Mouse (Mus musculus): ENCODE results near the gene Prkn. TPM values are rescaled to one million over a fixed set of nuclear protein-coding genes. Genes with fewer than 3 reads are reported as not detected.

Gene Prkn
- polyA plus RNA-seq, 1 experiment, result 0.70 TPM

DNA sequence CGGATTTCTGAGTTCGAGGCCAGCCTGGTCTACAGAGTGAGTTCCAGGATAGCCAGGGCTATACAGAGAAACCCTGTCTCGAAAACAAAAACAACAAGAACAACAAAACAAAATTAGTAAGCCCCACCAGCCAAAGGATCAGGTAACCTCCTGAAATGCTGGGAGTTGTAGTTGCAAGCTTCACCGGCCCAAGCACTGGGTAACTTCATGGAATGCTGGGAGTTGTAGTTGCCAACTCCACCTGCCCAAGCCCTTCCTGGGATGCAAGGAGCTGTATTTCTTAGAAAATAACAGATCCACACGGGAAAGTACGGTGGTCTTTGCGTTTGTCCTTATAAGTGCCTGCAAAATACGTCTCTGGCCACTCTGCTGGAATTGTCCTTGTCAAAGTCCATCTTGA is 1204.0 kb downstream of the Prkn start:
- peaks cover 3% of the 10 kb centered on the region; the same call in 1 of the 2 replicates for H3K4me1 ChIP-seq (ENCODE audit: control insufficient read depth, insufficient read depth, low read length)
- H3K27ac ChIP-seq (ENCODE audit: insufficient read depth, low read length), result no peak overlapping the region
- no peak overlapping the region for H3K4me3 ChIP-seq (ENCODE audit: insufficient read depth, low read length)
- TF ChIP-seq POLR2A (IDR thresholded peaks at IDR 0.05; ENCODE audit: low read depth, low read length), result no peak
- no peak for TF ChIP-seq CTCF (IDR thresholded peaks at IDR 0.05; ENCODE audit: borderline replicate concordance, insufficient read depth, low read length)

GRCm38 (mm10) chr17:12045861-12046273 is 1205.7 kb downstream of the Prkn start:
- no peak overlapping the region for H3K4me3 ChIP-seq (ENCODE audit: insufficient read depth, low read length)
- TF ChIP-seq CTCF (IDR thresholded peaks at IDR 0.05; ENCODE audit: borderline replicate concordance, insufficient read depth, low read length), result no peak
- no peak for TF ChIP-seq POLR2A (IDR thresholded peaks at IDR 0.05; ENCODE audit: low read depth, low read length)
- no peak overlapping the region for H3K27ac ChIP-seq (ENCODE audit: insufficient read depth, low read length)
- H3K4me1 ChIP-seq (ENCODE audit: control insufficient read depth, insufficient read depth, low read length), result peaks cover 3% of the 10 kb centered on the region

DNA sequence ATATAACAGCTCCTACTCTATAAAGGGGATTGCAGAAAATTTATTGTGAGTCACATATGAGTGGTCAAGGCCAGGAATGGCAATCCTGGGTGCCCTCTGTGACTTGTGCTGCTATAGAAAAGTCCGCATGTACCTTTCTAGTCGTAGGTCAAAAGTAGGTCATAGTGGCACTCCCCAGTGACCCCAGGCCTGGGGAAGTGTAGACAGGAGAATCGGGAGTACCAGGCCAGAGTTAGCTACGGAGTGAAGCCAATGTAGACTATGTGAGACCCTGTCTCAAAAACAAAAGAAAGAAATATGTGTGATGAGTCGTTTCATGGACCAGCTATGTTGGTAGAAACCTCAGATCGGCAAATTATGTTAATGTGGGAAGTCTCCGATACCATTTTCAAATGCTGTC is 1206.8 kb downstream of the Prkn start:
- Histone ChIP-seq H3K4me1 (ENCODE audit: control insufficient read depth, insufficient read depth, low read length) (peaks cover 6% of the 10 kb centered on the region), H3K27ac (ENCODE audit: insufficient read depth, low read length) (no peak overlapping the region), H3K4me3 (ENCODE audit: insufficient read depth, low read length) (no peak overlapping the region)
- TF ChIP-seq POLR2A (IDR thresholded peaks at IDR 0.05; ENCODE audit: low read depth, low read length), result no peak
- no peak for TF ChIP-seq CTCF (IDR thresholded peaks at IDR 0.05; ENCODE audit: borderline replicate concordance, insufficient read depth, low read length)

DNA sequence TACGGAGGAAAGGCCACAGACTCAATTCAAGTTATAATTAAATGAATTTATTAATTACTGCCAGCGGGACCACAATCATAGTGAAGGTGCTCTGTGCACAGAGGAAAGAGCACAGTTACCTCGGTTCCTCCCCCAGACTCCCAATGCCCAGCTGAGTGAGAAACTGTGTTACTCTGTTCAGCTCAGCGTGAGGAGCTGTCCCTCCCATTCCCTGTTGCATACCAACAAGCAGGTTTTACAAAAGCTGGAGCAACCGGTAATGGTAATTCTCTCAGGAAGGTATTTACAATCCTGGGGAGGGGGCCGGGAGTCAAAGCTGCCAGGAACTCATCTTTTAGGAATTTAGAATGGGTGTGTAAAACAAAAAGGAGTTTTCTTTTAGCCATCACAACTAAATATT is 1207.3 kb downstream of the Prkn start:
- Histone ChIP-seq H3K4me3 (ENCODE audit: insufficient read depth, low read length) (no peak overlapping the region), H3K27ac (ENCODE audit: insufficient read depth, low read length) (no peak overlapping the region), H3K4me1 (ENCODE audit: control insufficient read depth, insufficient read depth, low read length) (peaks cover 6% of the 10 kb centered on the region)
- TF ChIP-seq CTCF (IDR thresholded peaks at IDR 0.05; ENCODE audit: borderline replicate concordance, insufficient read depth, low read length), result no peak
- TF ChIP-seq POLR2A (IDR thresholded peaks at IDR 0.05; ENCODE audit: low read depth, low read length), result no peak

- peaks cover 6% of the 10 kb centered on the region for H3K4me1 ChIP-seq (ENCODE audit: control insufficient read depth, insufficient read depth, low read length)
- TF ChIP-seq POLR2A (IDR thresholded peaks at IDR 0.05; ENCODE audit: low read depth, low read length) (no peak), CTCF (IDR thresholded peaks at IDR 0.05; ENCODE audit: borderline replicate concordance, insufficient read depth, low read length) (no peak)
- H3K27ac ChIP-seq (ENCODE audit: insufficient read depth, low read length), result no peak overlapping the region
- no peak overlapping the region for H3K4me3 ChIP-seq (ENCODE audit: insufficient read depth, low read length)
These were observed 1208.7 kb downstream of the Prkn start for GRCm38 (mm10) chr17:12048695-12049490.

GRCm38 (mm10) chr17:12050261-12050660 is 1210.1 kb downstream of the Prkn start:
- peaks cover 6% of the 10 kb centered on the region for H3K4me1 ChIP-seq (ENCODE audit: control insufficient read depth, insufficient read depth, low read length)
- H3K27ac ChIP-seq (ENCODE audit: insufficient read depth, low read length), result no peak overlapping the region
- TF ChIP-seq CTCF (IDR thresholded peaks at IDR 0.05; ENCODE audit: borderline replicate concordance, insufficient read depth, low read length) (no peak), POLR2A (IDR thresholded peaks at IDR 0.05; ENCODE audit: low read depth, low read length) (no peak)
- no peak overlapping the region for H3K4me3 ChIP-seq (ENCODE audit: insufficient read depth, low read length)

GRCm38 (mm10) chr17:12051031-12051430 is 1210.8 kb downstream of the Prkn start:
- TF ChIP-seq CTCF (IDR thresholded peaks at IDR 0.05; ENCODE audit: borderline replicate concordance, insufficient read depth, low read length) (no peak), POLR2A (IDR thresholded peaks at IDR 0.05; ENCODE audit: low read depth, low read length) (no peak)
- no peak overlapping the region for H3K27ac ChIP-seq (ENCODE audit: insufficient read depth, low read length)
- peaks cover 6% of the 10 kb centered on the region for H3K4me1 ChIP-seq (ENCODE audit: control insufficient read depth, insufficient read depth, low read length)
- H3K4me3 ChIP-seq (ENCODE audit: insufficient read depth, low read length), result no peak overlapping the region

DNA sequence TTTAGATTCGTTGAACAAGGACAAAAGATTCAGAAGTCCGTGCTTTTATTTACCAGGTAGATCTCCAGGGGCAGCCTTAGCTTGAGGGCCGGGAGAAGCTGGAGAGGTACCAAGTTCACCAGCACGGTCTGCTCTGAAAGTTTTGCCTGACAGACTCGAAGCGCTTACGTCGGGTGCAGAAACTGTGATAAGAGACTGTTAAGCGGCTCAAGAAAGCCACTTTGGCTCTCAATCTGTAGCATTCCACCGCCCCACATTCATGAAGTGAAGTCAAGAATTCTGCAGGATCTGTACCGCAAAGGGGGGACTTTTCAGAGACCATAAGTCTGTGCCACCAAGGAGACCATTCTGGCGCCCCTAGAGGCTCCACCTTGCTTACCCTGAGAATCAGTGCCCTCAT is 1212.5 kb downstream of the Prkn start:
- peaks cover 6% of the 10 kb centered on the region for H3K4me1 ChIP-seq (ENCODE audit: control insufficient read depth, insufficient read depth, low read length)
- TF ChIP-seq POLR2A (IDR thresholded peaks at IDR 0.05; ENCODE audit: low read depth, low read length) (no peak), CTCF (IDR thresholded peaks at IDR 0.05; ENCODE audit: borderline replicate concordance, insufficient read depth, low read length) (no peak)
- no peak overlapping the region for H3K27ac ChIP-seq (ENCODE audit: insufficient read depth, low read length)
- no peak overlapping the region for H3K4me3 ChIP-seq (ENCODE audit: insufficient read depth, low read length)

GRCm38 (mm10) chr17:12059041-12059440 is 1218.9 kb downstream of the Prkn start:
- TF ChIP-seq CTCF (IDR thresholded peaks at IDR 0.05; ENCODE audit: borderline replicate concordance, insufficient read depth, low read length) (no peak), POLR2A (IDR thresholded peaks at IDR 0.05; ENCODE audit: low read depth, low read length) (no peak)
- H3K4me3 ChIP-seq (ENCODE audit: insufficient read depth, low read length), result no peak overlapping the region
- H3K27ac ChIP-seq (ENCODE audit: insufficient read depth, low read length), result no peak overlapping the region
- no peaks in the 10 kb centered on the region for H3K4me1 ChIP-seq (ENCODE audit: control insufficient read depth, insufficient read depth, low read length)

DNA sequence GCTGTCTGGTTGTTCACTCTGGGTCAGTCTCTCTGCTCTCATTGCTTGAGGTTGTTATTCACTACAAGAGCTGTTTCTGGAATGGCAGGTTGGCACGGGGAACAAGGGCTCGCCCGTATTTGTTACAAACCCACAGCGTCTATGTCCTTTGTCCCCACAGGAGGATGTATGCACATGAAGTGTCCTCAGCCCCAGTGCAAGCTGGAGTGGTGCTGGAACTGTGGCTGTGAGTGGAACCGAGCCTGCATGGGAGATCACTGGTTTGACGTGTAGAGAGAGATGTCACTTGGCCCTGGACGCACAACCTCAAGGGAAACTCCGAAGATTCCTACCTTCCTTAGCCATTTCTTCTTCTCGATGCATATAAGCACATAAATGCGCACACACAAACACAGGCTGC is 1221.2 kb downstream of the Prkn start:
- Histone ChIP-seq H3K4me1 (ENCODE audit: control insufficient read depth, insufficient read depth, low read length) (no peaks in the 10 kb centered on the region), H3K4me3 (ENCODE audit: insufficient read depth, low read length) (no peak overlapping the region), H3K27ac (ENCODE audit: insufficient read depth, low read length) (no peak overlapping the region)
- TF ChIP-seq POLR2A (IDR thresholded peaks at IDR 0.05; ENCODE audit: low read depth, low read length) (no peak), CTCF (IDR thresholded peaks at IDR 0.05; ENCODE audit: borderline replicate concordance, insufficient read depth, low read length) (no peak)
